Mouse (Mus musculus): ENCODE results near the gene Rpl35.

The Rpl35 gene

DNA sequence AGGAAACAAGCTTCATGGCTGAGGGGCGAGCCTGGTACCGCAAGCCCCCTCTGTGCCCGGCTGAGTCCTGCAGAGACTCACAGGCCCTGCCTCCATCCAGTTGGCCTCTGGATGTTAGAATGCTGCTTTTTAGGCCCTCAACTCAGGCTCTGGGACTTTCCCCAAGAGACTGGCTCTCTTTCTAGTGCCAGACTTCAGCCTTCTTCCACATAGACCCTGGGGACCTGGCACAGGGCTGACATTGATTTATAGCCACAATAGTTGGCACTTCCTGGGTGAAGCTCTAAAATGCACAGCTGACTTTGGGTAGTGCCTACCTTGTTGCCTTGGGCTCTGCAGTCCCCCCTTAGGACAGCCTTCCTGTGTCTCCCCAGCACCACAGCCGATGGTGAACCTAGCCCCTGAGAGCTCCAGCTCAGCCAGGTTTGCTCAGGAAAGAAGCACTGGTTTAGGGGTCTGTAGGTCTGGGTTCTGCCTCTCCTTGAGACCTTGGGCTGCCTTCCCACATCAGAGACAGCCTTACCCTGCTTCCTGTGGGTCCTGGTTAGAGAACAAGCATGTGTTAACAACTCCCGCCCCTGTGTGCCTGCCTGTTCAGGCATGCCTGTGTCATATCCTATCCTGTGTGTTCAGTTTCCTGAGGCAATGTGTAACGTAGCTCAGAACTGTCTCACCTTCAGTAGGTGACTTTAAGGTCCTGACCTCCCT is 17.5 kb downstream of the Rpl35 start:
- H3K4me1 ChIP-seq (replicated peaks; ENCODE audit: low read depth, low read length): peaks cover 24% of the 10 kb centered on the region
- H3K27me3 ChIP-seq (ENCODE audit: insufficient read depth, low read length): no peaks in the 10 kb centered on the region
- H3K9me3 ChIP-seq (ENCODE audit: low read length): peaks cover 12% of the 10 kb centered on the region
- TF ChIP-seq POU5F1 (IDR thresholded peaks at IDR 0.05; ENCODE audit: borderline replicate concordance, low read length): no peak
- TF ChIP-seq CTCF (conservative IDR thresholded peaks at IDR 0.05; ENCODE audit: low read length): no peak
- TF ChIP-seq NANOG (IDR thresholded peaks at IDR 0.05; ENCODE audit: borderline replicate concordance, low read length): no peak
- H3K36me3 ChIP-seq (ENCODE audit: insufficient read depth, low read length): no peaks in the 10 kb centered on the region
- 0 out of 2 replicates have a peak overlapping the region, but pooled peaks have one; percentile 8 for H3K4me3 ChIP-seq (replicated peaks; ENCODE audit: low read length)

DNA sequence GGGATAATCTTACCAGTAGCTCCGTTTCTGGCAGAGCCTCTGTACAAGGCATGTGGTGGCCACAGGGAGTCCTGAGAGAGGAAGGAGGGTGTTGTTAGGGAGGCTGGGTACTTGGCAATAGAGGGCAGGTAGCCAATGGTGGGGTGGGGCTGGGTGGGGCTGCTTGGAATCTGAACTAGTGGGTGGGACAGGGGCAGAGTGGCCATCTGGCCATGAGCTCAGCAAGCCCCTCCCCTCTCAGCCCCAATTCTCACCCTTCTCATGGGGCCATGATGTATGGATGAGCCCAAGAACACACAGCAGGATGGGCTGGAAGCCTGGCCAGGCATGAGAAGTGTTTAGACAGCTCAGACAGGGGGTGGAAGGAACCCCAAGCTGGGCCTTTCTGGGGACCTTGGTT is 18.1 kb downstream of the Rpl35 start:
- Histone ChIP-seq H3K4me1 (replicated peaks; ENCODE audit: low read depth, low read length) (peaks cover 24% of the 10 kb centered on the region), H3K36me3 (ENCODE audit: insufficient read depth, low read length) (no peaks in the 10 kb centered on the region), H3K9me3 (ENCODE audit: low read length) (peaks cover 12% of the 10 kb centered on the region), H3K4me3 (replicated peaks; ENCODE audit: low read length) (0 out of 2 replicates have a peak overlapping the region, but pooled peaks have one; percentile 8), H3K27me3 (ENCODE audit: insufficient read depth, low read length) (no peaks in the 10 kb centered on the region)
- TF ChIP-seq CTCF (conservative IDR thresholded peaks at IDR 0.05; ENCODE audit: low read length) (no peak), POU5F1 (IDR thresholded peaks at IDR 0.05; ENCODE audit: borderline replicate concordance, low read length) (no peak), NANOG (IDR thresholded peaks at IDR 0.05; ENCODE audit: borderline replicate concordance, low read length) (no peak)

- TF ChIP-seq POU5F1 (IDR thresholded peaks at IDR 0.05; ENCODE audit: borderline replicate concordance, low read length) (no peak), NANOG (IDR thresholded peaks at IDR 0.05; ENCODE audit: borderline replicate concordance, low read length) (no peak), CTCF (conservative IDR thresholded peaks at IDR 0.05; ENCODE audit: low read length) (no peak)
- H3K27me3 ChIP-seq (ENCODE audit: insufficient read depth, low read length): no peaks in the 10 kb centered on the region
- peaks cover 29% of the 10 kb centered on the region for H3K4me1 ChIP-seq (replicated peaks; ENCODE audit: low read depth, low read length)
- H3K36me3 ChIP-seq (ENCODE audit: insufficient read depth, low read length): no peaks in the 10 kb centered on the region
- H3K9me3 ChIP-seq (ENCODE audit: low read length): peaks cover 12% of the 10 kb centered on the region
- no peak overlapping the region for H3K4me3 ChIP-seq (replicated peaks; ENCODE audit: low read length)
Measured at GRCm38 (mm10) chr2:38986580-38986979, 18.8 kb downstream of the Rpl35 start.

GRCm38 (mm10) chr2:38983456-38983855 is 22.0 kb downstream of the Rpl35 start:
- peaks cover 7% of the 10 kb centered on the region for H3K27me3 ChIP-seq (ENCODE audit: insufficient read depth, low read length)
- no peaks in the 10 kb centered on the region for H3K36me3 ChIP-seq (ENCODE audit: insufficient read depth, low read length)
- TF ChIP-seq NANOG (IDR thresholded peaks at IDR 0.05; ENCODE audit: borderline replicate concordance, low read length) (no peak), CTCF (conservative IDR thresholded peaks at IDR 0.05; ENCODE audit: low read length) (peak; percentile 76)
- H3K4me1 ChIP-seq (replicated peaks; ENCODE audit: low read depth, low read length): peaks cover 35% of the 10 kb centered on the region
- peaks cover 12% of the 10 kb centered on the region for H3K9me3 ChIP-seq (ENCODE audit: low read length)
- H3K4me3 ChIP-seq (replicated peaks; ENCODE audit: low read length): no peak overlapping the region

- H3K36me3 ChIP-seq (ENCODE audit: insufficient read depth, low read length): no peaks in the 10 kb centered on the region
- H3K27me3 ChIP-seq (ENCODE audit: insufficient read depth, low read length): peaks cover 32% of the 10 kb centered on the region
- TF ChIP-seq POU5F1 (IDR thresholded peaks at IDR 0.05; ENCODE audit: borderline replicate concordance, low read length) (no peak), NANOG (IDR thresholded peaks at IDR 0.05; ENCODE audit: borderline replicate concordance, low read length) (no peak), CTCF (conservative IDR thresholded peaks at IDR 0.05; ENCODE audit: low read length) (no peak)
Measured at GRCm38 (mm10) chr2:38977837-38978236, 27.6 kb downstream of the Rpl35 start.

GRCm38 (mm10) chr2:38975941-38976805 is 29.3 kb downstream of the Rpl35 start:
- peak overlapping the region; percentile 69 for H3K4me3 ChIP-seq (replicated peaks; ENCODE audit: low read length)
- peaks cover 33% of the 10 kb centered on the region for H3K4me1 ChIP-seq (replicated peaks; ENCODE audit: low read depth, low read length)
- no peak for TF ChIP-seq POU5F1 (IDR thresholded peaks at IDR 0.05; ENCODE audit: borderline replicate concordance, low read length)
- TF ChIP-seq NANOG (IDR thresholded peaks at IDR 0.05; ENCODE audit: borderline replicate concordance, low read length): no peak
- TF ChIP-seq CTCF (conservative IDR thresholded peaks at IDR 0.05; ENCODE audit: low read length): no peak
- no peaks in the 10 kb centered on the region for H3K36me3 ChIP-seq (ENCODE audit: insufficient read depth, low read length)
- H3K9me3 ChIP-seq (ENCODE audit: low read length): no peaks in the 10 kb centered on the region
- H3K27me3 ChIP-seq (ENCODE audit: insufficient read depth, low read length): peaks cover 32% of the 10 kb centered on the region

More at GRCm38 (mm10) chr2:38977837-38978236, 27.6 kb downstream of the Rpl35 start:
- Histone ChIP-seq H3K4me1 (replicated peaks; ENCODE audit: low read depth, low read length) (peaks cover 38% of the 10 kb centered on the region), H3K4me3 (replicated peaks; ENCODE audit: low read length) (no peak overlapping the region), H3K9me3 (ENCODE audit: low read length) (no peaks in the 10 kb centered on the region)

- peak overlapping the region; percentile 69 for H3K4me3 ChIP-seq (replicated peaks; ENCODE audit: low read length)
- peaks cover 29% of the 10 kb centered on the region for H3K4me1 ChIP-seq (replicated peaks; ENCODE audit: low read depth, low read length)
- H3K36me3 ChIP-seq (ENCODE audit: insufficient read depth, low read length): no peaks in the 10 kb centered on the region
- H3K9me3 ChIP-seq (ENCODE audit: low read length): no peaks in the 10 kb centered on the region
- no peak for TF ChIP-seq NANOG (IDR thresholded peaks at IDR 0.05; ENCODE audit: borderline replicate concordance, low read length)
- no peak for TF ChIP-seq CTCF (conservative IDR thresholded peaks at IDR 0.05; ENCODE audit: low read length)
- no peak for TF ChIP-seq POU5F1 (IDR thresholded peaks at IDR 0.05; ENCODE audit: borderline replicate concordance, low read length)
- H3K27me3 ChIP-seq (ENCODE audit: insufficient read depth, low read length): peaks cover 32% of the 10 kb centered on the region
Measured at GRCm38 (mm10) chr2:38975181-38975580, 30.2 kb downstream of the Rpl35 start.

GRCm38 (mm10) chr2:38974171-38974570 is 31.3 kb downstream of the Rpl35 start:
- H3K36me3 ChIP-seq (ENCODE audit: insufficient read depth, low read length): no peaks in the 10 kb centered on the region
- peaks cover 25% of the 10 kb centered on the region for H3K27me3 ChIP-seq (ENCODE audit: insufficient read depth, low read length)
- peaks cover 29% of the 10 kb centered on the region for H3K4me1 ChIP-seq (replicated peaks; ENCODE audit: low read depth, low read length)
- no peaks in the 10 kb centered on the region for H3K9me3 ChIP-seq (ENCODE audit: low read length)
- H3K4me3 ChIP-seq (replicated peaks; ENCODE audit: low read length): no peak overlapping the region
- TF ChIP-seq NANOG (IDR thresholded peaks at IDR 0.05; ENCODE audit: borderline replicate concordance, low read length): no peak
- TF ChIP-seq CTCF (conservative IDR thresholded peaks at IDR 0.05; ENCODE audit: low read length): no peak
- TF ChIP-seq POU5F1 (IDR thresholded peaks at IDR 0.05; ENCODE audit: borderline replicate concordance, low read length): no peak
